Comparison of ENCODE assay signal across 8 mouse cellular contexts in genomic region chr13:58590630-58591029, GRCm38 (mm10). TPM values are rescaled to one million over a fixed set of nuclear protein-coding genes. Genes with fewer than 3 reads are reported as not detected.
DNase-seq lines count a peak whose midpoint lies in the region; ATAC-seq and TF ChIP-seq lines count a peak whose summit lies in the region.

No protein-coding gene starts in this region.

- H3K9me3 ChIP-seq in liver, embryonic 11.5 days (ENCODE audit: control insufficient read depth, low read length): no peaks in the 10 kb centered on the region
- no peaks in the 10 kb centered on the region for H3K9me3 ChIP-seq in liver, embryonic 14.5 days (ENCODE audit: control insufficient read depth, low read length)

- H3K79me2 ChIP-seq in liver, adult 2 months (ENCODE audit: control insufficient read depth, insufficient read depth, low read length): no peaks in the 10 kb centered on the region

- WGBS in liver, adult 2 months: 41% methylated on average over 6 of the region's 6 CpGs
- WGBS in liver, embryonic 11.5 days: 40% methylated on average over 6 of the region's 6 CpGs
- WGBS in bone marrow, adult 2 months: 37% methylated on average over 6 of the region's 6 CpGs
- WGBS in liver, embryonic 14.5 days (ENCODE audit: insufficient replicate concordance): 38% methylated on average over 6 of the region's 6 CpGs

- no peak for TF ChIP-seq POLR2A in liver, adult 2 months (IDR thresholded peaks at IDR 0.05; ENCODE audit: extremely low read depth, insufficient read depth, low read length)
- no peak for TF ChIP-seq POLR2A in bone marrow, adult 2 months (IDR thresholded peaks at IDR 0.05; ENCODE audit: borderline replicate concordance, control insufficient read depth, low read depth, low read length)

- no peak overlapping the region for H3K4me3 ChIP-seq in liver, adult 2 months (ENCODE audit: insufficient read depth, low read depth, low read length)
- H3K4me3 ChIP-seq in liver, embryonic 11.5 days (ENCODE audit: low read depth, low read length): no peak overlapping the region
- no peak overlapping the region for H3K4me3 ChIP-seq in bone marrow, adult 2 months (replicated peaks; ENCODE audit: control insufficient read depth, low read depth, low read length)
- no peak overlapping the region for H3K4me3 ChIP-seq in liver, embryonic 14.5 days (ENCODE audit: insufficient read depth in 1 of 2, low read depth in 2 of 2, low read length in 2 of 2)

- peak; percentile 44 to 50 for DNase-seq in cerebellum, adult 18-20 months
- DNase-seq in cerebellum, adult 11-12 months: no peak
- peak; percentile 10 for DNase-seq in liver, adult 2 months (ENCODE audit: extremely low read depth, low read depth, low spot score)
- DNase-seq in liver, embryonic 11.5 days (ENCODE audit: low spot score): no peak
- peak in 1 of 3 experiments; percentile 2 for DNase-seq in liver, embryonic 14.5 days (ENCODE audit: low read depth in 3 of 3, low spot score in 3 of 3)
- peak; percentile 9 to 31 for DNase-seq in spleen, postnatal 36 days (ENCODE audit: low spot score in 2 of 2)

- peak; percentile 68 for TF ChIP-seq CTCF in liver, adult 2 months (IDR thresholded peaks at IDR 0.05; ENCODE audit: low read depth, low read length)
- TF ChIP-seq CTCF in bone marrow, adult 2 months (IDR thresholded peaks at IDR 0.05; ENCODE audit: control insufficient read depth, insufficient read depth, low read length): peak; percentile 68
- peak; percentile 60 for TF ChIP-seq CTCF in liver, embryonic 14.5 days (IDR thresholded peaks at IDR 0.05; ENCODE audit: low read depth)

- no peak for TF ChIP-seq EP300 in liver, embryonic 14.5 days (IDR thresholded peaks at IDR 0.05; ENCODE audit: low read depth)

- H3K4me2 ChIP-seq in liver, embryonic 11.5 days: no peak overlapping the region
- no peak overlapping the region for H3K4me2 ChIP-seq in liver, embryonic 14.5 days (ENCODE audit: low read depth)

- no peaks in the 10 kb centered on the region for H3K36me3 ChIP-seq in liver, adult 2 months (ENCODE audit: control insufficient read depth, insufficient read depth, low read length)
- no peaks in the 10 kb centered on the region for H3K36me3 ChIP-seq in liver, embryonic 11.5 days (ENCODE audit: control insufficient read depth, insufficient read depth, low read length)
- no peaks in the 10 kb centered on the region for H3K36me3 ChIP-seq in liver, embryonic 14.5 days (replicated peaks; ENCODE audit: control insufficient read depth, insufficient read depth, low read depth)

- H3K27ac ChIP-seq in liver, adult 2 months (replicated peaks; ENCODE audit: insufficient read depth, low read depth, low read length): no peak overlapping the region
- H3K27ac ChIP-seq in liver, embryonic 11.5 days (ENCODE audit: low read depth, low read length): no peak overlapping the region
- H3K27ac ChIP-seq in bone marrow, adult 2 months (ENCODE audit: control insufficient read depth, insufficient read depth, low read depth, low read length, poor library complexity): no peak overlapping the region
- H3K27ac ChIP-seq in liver, embryonic 14.5 days: no peak overlapping the region

- H3K27me3 ChIP-seq in liver, adult 2 months (ENCODE audit: control insufficient read depth, insufficient read depth, low read length): no peaks in the 10 kb centered on the region
- 0 out of 2 replicates have a peak, but pooled peaks cover 3% of the 10 kb centered on the region for H3K27me3 ChIP-seq in liver, embryonic 11.5 days (replicated peaks; ENCODE audit: control insufficient read depth, insufficient read depth, low read length)
- no peaks in the 10 kb centered on the region for H3K27me3 ChIP-seq in liver, embryonic 14.5 days (ENCODE audit: control insufficient read depth, insufficient read depth, low read length)

- ATAC-seq in liver, embryonic 11.5 days (replicated peaks; ENCODE audit: low FRiP score): no peak
- peak; percentile 60 for ATAC-seq in granulocyte monocyte progenitor cell, adult 5-6 weeks (replicated peaks; ENCODE audit: poor library complexity, severe bottlenecking)
- no peak for ATAC-seq in liver, embryonic 14.5 days (ENCODE audit: insufficient read depth)

- no peak overlapping the region for H3K9ac ChIP-seq in liver, adult 2 months (ENCODE audit: low read depth, low read length)
- H3K9ac ChIP-seq in liver, embryonic 11.5 days (ENCODE audit: low read depth, low read length): no peak overlapping the region
- H3K9ac ChIP-seq in liver, embryonic 14.5 days (replicated peaks): no peak overlapping the region

- H3K4me1 ChIP-seq in liver, adult 2 months (ENCODE audit: control insufficient read depth, insufficient read depth, low read length): no peaks in the 10 kb centered on the region
- no peaks in the 10 kb centered on the region for H3K4me1 ChIP-seq in liver, embryonic 11.5 days (replicated peaks; ENCODE audit: control insufficient read depth, insufficient read depth, low read length)
- H3K4me1 ChIP-seq in bone marrow, adult 2 months (ENCODE audit: control insufficient read depth, insufficient read depth, low read length): peaks cover 5% of the 10 kb centered on the region; the same call in 1 of the 2 replicates
- H3K4me1 ChIP-seq in liver, embryonic 14.5 days (replicated peaks; ENCODE audit: control insufficient read depth in 2 of 2, insufficient read depth in 2 of 2, low read length in 1 of 2): no peaks in the 10 kb centered on the region

RNA-seq across cellular contexts. Expression of gene Slc28a3, which starts 20.0 kb away (rescaled TPM):
- not detected in 2 replicates for total RNA-seq in liver, adult 2 months (2014; rRNA removed)
- not detected in 2 replicates for polyA plus RNA-seq in liver, adult 2 months (2012; rRNA removed)
- 0.08 TPM in 1 of 2 replicates, not detected in the other for polyA plus RNA-seq in liver, embryonic 11.5 days (2014; fragmentation: Nextera tagmentation; extraction: Ambion mirVana)
- polyA plus RNA-seq in bone marrow, adult 2 months (2011; ENCODE audit: insufficient read depth, insufficient read length, low replicate concordance, missing spikeins): not detected in 2 replicates
- total RNA-seq in granulocyte monocyte progenitor cell, adult 5-6 weeks (2014; fragmentation: Nextera tagmentation): not detected in 2 replicates
- total RNA-seq in granulocyte monocyte progenitor cell, adult 5-6 weeks (2017): not detected in 2 replicates
- polyA plus RNA-seq in liver, embryonic 14.5 days (2012; rRNA removed): 0.01 TPM in 1 of 2 replicates, not detected in the other
- polyA plus RNA-seq in liver, embryonic 14.5 days (2014; fragmentation: Nextera tagmentation; extraction: Ambion mirVana): not detected in 2 replicates

Comparison
In these comparisons a context has a peak if more than half of its experiments do, and no peak if none do; other contexts are left out.
1. DNase-seq: peak in cerebellum, adult 18-20 months (2 of 2), liver, adult 2 months (single experiment) and spleen, postnatal 36 days (2 of 2); none in cerebellum, adult 11-12 months (single experiment) and liver, embryonic 11.5 days (single experiment).
2. Peak in every context shown above with its lines, with median percentiles within 50 percentile points of each other: CTCF ChIP-seq.